Mouse (Mus musculus): Measurements from ENCODE around the gene Cnot9.
A peak's percentile ranks its signal among the peaks of the same experiment; 100 is the strongest.
"Not testable (repeated sequence)": the region's sequence is repeated elsewhere in the genome, so short reads cannot be mapped to it uniquely, and the experiment has no call there.

Gene Cnot9

DNA sequence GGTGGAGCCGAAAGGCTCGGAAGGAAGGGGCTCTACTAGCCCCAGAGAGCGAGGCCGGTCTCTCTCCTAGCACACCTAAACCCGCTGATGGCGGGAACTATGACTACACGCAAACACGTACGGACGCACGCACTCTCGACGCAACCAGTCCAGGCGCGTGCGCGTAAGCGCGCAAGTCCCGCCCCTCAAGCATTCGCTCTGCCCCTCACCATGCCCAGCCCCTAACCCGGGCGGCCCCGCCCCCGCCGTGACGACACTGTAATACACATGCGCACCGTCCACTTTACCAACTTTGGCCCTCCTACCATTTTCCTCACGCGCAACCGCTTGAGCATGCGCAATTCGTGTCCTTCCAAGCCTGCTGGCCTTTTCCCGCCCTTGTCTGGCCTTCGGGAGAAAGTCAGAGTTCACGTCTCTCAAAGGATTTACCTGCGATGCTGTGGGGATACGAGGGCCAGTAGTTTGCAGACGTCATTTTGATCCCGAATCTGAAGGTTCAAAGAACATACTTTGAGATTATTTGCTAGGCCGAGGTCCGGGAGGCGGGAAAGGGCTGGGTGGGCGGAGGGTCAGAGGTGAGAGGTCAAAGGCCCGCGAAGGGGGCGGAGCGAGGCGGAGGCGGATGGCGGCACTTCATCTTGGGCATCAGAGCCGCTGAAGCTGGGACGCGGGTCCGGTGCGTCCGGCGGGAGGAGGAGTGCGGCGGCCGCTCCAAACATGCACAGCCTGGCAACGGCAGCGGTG lies at the start of gene Cnot9:
TSS of gene Cnot9 (plus strand) at position 338 of the 744 bp plus-strand sequence.
- DNase-seq = peak; percentile 100

DNA sequence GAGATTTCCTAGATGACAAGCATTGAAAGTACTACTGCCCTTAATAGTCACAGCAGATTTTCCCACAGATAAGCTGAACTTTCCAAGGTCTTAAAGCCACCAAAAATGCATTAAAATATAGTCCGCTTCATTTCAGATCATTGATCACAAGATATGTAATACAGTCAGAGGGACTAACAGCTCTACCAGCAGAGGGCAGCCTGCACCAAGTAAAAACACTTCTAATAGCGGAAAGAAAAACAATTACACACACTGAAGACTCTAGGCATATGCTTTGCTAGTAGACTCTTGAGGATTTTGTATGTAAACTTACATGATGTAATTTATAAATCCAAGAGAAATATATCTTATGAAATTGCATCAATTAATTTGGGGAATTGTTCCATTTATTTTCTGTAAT lies 45.6 kb upstream of the Cnot9 start:
- peak; percentile 52 for DNase-seq

DNA sequence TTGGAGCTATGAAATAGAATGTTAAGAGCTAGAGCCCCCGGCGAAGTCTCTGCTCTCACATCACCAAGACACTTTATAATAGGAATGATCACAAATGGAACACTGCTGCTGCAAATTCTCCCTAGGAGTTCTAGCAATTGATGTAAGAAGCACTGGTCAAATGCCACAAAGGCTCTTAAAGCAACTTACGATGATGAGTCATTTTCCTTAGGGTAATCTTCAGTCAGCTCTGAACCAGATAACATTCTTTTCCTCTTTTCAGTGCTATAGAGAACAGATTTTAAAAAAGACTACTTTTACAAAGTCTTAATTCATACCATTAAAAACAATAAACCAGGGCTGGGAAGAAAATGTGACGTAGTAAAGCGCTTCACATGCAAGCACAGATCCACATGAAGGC lies 20.1 kb upstream of the Cnot9 start:
- no peak for DNase-seq

DNA sequence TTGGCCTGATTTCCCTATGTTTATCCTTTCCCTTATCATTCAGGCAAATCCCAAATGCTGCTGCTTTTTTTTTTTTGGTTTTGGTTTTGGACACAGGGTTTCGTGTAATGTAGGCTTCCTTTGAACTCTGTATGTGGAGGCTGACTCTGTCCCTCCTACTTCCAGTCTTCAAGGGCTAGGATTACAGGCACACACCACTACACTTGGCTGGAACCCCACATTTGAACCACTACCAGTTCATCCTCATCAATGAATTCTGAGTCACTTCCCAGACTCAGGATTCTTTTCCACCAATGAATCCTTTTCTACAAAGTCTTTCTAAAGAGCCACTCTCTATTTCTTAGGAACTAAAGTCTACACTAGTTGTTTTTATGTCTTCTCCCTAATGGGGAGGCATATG lies 4.8 kb upstream of the Cnot9 start:
- DNase-seq = no peak

DNA sequence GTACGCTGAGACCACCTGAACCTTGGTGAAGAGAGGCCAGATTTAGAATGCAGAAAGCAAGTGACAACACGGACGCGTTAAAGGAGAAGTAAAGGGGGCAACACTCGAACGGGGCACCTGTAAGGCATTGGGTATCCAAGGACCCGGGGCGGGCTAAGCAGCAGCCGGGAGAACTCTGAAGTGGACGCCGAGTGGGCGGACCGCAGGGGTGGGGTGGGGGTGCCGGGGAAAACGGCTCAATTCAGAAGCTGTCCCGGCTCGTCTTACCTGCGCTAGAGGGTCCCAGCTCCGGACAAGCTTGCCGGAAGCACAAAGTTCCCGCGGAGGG lies 501 bp upstream of the Cnot9 start:
- no peak for DNase-seq

DNA sequence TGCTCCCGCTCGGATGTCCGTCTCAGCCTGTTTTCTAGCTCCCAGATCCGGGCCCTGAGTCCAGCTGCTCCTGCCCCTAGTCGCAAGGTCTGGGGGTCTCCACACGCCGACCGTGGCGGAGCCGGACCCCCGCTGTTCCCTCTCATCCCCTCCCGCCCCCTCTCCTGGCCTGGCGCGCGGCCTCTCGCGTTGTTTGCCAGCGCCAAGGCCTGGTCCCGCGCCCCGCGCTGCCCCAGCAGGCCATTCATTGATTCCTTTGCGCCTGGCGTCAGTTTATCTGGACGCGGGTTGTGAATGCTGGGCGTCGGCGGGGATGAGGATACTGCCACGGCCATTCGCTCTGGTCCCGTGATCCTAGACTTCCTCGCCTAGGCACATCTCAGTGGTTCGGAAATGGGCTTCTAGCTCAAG lies 618 bp downstream of the Cnot9 start:
- DNase-seq = no peak

DNA sequence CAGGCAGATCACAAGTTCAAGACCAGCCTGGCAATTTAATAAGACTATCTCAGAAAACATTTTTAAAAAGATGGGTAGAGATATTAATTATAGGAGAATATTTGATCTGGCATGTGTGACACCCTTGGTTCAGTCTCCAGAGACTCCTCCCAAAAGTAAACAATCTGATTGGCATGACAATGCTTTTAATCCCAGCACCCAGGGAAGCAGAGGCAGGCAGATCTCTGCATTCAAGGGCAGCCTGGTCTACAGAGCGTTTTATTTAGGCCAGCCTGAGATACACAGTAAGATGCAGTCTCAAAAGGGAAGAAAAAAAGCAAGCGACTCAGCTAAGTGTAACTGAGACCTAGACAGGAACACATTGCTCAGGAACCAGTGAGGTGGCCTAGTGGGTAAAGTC lies 1.9 kb downstream of the Cnot9 start:
- DNase-seq = no peak

DNA sequence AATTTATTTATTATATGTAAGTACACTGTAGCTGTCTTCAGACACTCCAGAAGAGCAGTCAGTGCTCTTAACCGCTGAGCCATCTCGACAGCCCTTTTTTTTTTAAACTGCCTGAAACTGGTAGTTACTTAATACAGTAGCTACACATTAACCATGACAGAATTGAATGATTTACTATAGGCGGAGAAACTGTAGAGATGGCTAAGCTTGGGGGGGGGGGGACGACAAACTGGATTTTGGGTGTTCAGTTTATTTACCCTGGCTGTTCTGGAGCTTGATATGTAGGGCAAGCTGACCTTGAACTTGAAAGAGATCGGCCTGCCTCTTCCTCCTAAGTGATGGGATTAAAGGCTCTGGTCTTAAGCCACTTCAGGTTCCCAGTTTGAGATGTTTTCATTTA lies 5.4 kb downstream of the Cnot9 start:
- DNase-seq = no peak

DNA sequence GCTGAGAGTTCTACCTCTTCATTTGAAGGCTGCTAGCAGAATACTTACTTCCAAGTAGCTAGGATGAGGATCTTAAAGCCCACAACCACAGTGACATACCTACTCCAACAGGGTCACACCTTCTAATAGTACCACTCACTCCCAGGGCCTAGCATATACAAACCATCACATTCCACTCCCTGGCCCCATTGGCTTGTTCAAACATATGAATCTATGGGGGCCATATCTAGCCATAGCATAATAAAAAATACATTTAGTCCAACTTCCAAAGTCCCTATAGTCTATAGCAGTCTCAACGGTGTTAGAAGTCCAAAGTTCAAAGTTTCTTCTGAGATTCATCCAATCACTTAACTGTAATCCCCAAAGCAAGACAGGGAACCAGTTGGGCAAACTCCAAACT lies 7.1 kb downstream of the Cnot9 start:
- DNase-seq = not testable (repeated sequence)

DNA sequence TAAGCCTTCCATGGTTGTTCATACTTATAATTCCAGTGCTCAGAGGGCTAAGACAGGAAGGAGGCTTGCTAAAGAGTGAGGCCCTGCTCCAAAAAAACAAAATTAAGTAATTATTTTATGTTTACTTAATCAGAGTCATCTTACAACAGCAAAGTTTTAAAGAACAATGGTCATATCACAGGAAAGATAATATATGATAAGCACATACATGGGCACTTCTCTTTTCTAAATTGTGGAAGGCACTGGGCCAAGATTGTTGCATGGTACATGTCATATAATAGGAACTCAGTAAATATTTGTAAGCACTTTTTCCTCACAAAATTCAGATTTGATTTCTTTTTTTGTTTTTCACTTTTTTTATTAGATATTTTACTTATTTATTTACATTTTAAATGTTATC lies 14.0 kb downstream of the Cnot9 start:
- DNase-seq = no peak

DNA sequence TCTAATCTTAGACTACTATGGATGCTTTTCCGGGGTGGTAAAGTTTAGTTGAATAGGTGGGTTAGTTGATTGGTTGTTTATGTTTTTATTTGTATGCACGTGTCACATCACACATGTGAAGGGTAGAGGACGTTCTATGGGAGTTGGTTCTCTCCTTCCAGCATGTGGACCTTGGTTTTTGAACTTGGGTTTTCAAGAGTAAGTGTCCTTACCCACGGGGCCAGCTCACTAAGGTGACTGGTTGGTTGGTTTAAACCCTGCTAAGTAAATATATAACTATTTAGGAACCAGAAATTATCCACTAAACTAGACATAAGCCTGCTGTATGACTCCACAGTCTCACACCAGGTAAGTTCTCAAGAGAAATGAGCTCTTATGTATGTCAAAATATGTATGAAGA lies 18.9 kb downstream of the Cnot9 start:
- DNase-seq = no peak

DNA sequence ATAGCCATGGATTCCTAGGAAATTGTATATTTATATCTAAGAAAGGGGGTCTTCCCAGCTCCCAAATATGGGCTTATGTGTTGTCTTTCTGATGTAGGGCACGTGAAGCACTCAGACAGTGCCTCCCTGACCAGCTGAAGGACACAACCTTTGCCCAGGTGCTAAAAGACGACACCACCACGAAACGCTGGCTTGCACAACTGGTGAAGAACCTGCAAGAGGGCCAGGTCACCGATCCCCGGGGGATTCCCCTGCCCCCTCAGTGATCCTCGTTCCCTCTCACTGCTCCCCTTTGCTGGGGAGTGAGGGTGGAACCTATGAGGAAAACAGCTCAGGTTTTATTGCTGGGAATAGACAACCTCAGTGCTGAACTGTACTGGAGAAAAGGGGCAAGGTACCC lies 22.7 kb downstream of the Cnot9 start:
- DNase-seq = peak; percentile 12

DNA sequence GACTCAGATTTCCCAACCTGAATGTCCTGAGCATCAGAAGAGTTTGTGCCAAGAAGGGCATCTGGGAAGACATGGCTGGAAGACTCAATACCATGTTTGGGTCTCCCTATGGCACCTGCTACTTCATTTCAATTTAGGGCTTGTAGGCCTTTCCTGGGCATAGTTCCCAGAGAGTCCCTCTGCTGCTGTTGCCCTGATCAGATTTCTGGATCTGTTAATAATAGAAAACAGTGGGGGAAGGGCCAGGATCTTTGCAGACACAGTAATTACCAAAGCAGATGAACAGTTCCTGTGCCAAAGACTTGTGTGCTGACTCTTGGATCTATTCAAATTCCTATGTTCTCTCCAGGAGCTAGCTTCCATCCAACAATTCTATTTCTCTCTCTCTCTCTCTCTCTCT lies 32.8 kb downstream of the Cnot9 start:
- DNase-seq = no peak

DNA sequence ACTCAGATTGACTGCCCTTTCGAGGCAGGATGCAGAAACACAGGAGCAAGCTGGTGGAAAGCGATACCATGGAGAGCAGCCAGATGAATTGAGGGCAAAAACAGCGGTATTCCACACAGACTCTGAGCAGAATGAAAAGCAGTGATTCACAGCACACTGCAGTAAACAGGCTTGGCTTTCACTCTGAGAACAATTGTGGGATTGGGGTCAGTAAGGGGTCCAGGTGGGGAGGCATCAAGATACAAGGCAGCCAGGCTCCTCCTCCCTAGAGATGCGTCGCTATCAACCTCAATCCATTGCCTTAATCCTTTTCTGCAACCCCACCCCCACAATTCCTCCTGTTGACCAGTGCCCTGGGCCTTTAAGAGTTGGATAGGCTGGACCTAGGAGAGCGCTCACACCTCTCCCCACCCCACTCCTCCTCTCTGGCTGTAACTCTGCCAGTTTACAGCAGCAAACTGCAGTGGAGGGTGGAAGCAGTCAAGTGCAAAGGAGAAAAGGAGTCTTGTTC lies 36.6 kb downstream of the Cnot9 start, which contains the start of gene Plcd4:
TSS of gene Plcd4 (plus strand) at position 438 of the 511 bp plus-strand sequence.
- DNase-seq = peak; percentile 30

DNA sequence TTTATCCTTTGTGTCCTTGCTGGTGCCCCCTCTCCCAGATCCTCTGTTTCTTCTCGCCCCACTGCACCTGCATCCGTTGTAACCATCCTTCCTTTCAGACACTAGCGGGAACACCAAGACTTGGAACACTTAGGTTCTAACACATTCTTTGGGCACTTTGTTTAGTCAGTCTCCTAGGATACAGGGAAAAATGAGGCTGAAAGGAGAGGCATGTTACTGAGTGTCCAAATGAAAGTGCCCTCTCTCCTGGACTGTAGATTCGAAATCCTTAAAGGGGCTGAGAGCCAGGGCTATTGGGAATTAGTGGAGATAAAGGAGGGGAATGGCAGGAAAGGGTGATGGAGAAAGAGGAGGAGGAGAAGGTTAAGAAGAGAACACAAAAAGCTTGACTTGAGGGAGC lies 38.3 kb downstream of the Cnot9 start, which contains the start of gene Usp37:
TSS of gene Usp37 (minus strand) at position 101 of the 400 bp plus-strand sequence.
- no peak for DNase-seq

DNA sequence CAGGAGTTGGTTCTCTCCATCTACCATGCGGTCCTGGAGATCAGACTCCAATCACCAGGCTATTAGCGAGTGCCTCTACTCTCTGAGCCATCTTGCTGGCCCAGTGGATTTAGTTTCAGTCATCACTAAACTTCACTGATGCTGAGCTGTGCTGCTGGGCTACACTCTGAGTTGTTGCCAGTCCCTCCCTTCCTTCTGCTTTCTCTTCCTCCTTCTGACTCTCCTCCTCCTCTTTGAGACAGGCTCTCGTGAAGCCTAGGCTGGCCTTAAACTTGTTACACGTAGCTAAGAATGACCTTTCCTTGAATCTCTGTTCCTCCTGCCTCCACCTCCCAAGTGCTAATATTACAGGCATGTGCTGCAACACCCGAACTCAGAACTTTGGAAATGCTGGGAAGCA lies 53.2 kb downstream of the Cnot9 start:
- no peak for DNase-seq

DNA sequence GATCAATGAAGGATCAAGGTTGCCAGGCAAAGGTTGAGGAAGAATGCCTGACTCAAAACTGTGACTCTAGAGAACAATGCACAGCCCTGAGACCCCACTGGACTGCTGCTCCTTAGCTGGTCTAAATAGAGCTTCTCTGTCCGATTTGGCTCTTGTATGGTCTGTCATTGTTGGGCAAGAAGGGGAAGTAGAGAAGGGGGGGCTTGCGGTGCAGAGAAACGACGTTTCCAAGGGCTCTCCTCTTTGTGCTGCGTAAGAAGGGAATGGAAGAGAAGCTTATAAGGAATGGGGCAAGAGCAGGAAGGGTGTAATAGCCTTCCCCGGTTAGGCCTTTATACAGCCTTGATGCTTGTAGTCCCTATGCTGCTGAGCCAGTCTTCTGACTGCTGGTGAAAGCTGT lies 60.0 kb downstream of the Cnot9 start:
- no peak for DNase-seq

DNA sequence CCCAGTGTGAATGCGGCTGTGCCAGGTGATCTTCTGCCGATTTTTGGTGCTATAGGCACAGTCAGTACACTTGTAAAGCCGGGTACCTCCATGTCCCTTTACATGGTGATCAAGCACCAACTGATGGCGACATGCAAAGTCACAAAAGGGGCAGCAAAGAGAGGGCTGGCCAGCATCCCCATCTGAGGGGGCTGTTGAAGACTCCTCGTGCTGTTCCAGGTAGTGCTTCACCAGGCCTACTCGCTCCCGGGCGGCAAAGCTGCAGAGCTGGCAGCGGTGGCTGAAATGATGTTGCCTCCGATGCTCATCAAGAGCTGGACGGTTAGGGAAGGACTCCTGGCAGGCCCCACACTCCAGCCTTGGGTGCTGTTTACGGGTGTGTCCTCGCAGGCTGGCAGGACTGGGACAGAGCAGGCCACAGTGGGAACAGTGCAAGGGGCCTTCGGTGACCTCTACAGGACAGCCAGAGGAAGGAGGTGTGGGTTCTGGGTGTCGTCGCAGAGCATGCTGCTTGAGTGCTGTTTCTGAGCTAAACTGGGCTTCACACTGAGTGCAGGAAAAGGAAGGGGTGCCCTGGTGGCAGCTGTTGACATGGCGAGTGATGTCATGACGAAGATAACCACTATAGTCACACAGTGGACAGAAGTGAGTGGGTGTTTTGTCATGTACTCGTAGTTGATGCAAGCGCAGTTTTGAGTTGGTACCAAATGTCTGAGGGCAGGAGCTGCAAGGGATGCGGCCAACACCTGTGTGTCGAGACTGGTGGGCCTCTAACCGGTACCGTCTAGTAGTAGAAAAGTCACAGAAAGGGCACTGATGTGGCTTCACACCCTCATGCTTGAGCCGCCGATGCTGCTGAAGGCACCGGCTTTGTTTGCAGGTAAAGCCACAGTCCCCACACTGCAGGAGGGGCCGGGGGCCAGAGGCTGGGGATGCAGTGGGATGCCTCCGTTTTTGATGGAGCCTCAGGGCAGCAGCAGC lies 64.2 kb downstream of the Cnot9 start:
- no peak for DNase-seq
